Mouse (Mus musculus) MN1 (cell line): ENCODE results near the gene Hnrnpr.
A peak's percentile ranks its signal among the peaks of the same experiment; 100 is the strongest.

ENCODE experiments used
- DNase-seq: peaks from one replicate; pipeline ENCODE4 v3.0.0-alpha.2; 2016; ENCODE audit warnings: low spot score

The Hnrnpr gene

DNA sequence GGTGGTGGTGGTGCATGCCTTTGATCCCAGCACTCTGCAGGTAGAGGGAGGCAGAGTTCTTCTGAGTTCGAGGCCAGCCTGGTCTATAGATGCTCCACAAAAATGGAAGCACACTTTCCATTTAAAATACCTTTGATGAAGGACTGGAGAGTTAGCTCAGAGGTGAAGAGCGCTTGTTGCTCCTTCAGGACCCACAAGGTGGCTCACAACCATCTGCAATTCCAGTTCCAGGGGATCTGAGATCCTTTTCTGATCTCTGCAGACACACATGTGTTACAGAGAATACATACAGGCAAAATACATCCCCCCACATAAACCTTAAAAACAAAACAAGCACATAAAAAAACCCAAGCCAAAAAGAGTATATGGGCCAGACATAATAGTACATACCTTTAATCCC is 2.4 kb upstream of the Hnrnpr start:
- peak; percentile 44 for DNase-seq

- DNase-seq: peak; percentile 81
Observed at GRCm38 (mm10) chr4:136309780-136310179, 962 bp upstream of the Hnrnpr start.

DNA sequence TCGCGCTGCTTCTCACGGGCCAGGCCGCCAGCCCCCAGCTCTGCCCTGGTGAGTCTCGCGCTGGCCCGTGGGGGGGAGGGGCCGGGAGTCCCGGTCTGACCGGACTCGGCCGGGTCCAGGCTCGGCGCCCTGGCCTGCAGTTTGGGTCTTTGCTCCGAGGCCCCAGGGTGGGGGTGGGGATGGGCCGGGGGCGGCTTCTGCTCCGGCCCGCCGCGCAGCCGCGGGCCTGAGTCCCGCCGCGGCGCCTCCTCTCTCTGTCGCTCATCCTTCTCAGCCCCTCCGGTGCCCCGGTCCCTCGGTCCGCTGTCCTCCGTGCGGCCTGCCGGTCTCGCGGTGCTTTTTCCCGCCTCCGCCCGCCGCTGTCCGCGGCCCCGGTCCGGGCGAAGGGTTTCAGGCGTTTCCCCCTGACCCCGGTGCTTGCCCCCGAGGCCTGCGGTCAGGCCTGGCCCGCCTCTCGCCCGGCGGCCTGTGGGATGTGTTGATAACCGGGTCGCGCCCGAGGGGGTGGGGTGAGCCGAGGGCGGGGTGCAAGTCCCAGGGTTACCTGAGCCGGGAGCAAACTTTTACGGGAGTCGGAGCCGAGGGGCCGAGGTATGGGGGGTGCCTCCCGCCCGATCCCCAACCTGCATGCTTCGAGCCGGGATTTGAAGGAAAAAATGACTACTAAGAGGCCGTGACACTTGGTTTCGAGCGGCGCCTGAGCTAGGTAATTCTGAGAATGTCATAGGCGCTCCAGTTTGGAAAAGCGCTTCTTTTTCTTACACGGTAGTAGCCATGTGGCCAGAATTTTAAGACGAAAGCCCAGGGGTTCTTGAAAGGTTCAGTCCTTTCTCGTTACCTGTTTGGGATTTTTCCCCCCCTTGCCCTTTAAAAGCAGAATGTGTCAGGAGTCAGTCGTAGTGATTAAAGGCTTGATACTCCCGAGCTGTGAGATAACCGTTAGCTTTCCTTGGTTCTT is 579 bp downstream of the Hnrnpr start:
- peak; percentile 55 for DNase-seq

DNA sequence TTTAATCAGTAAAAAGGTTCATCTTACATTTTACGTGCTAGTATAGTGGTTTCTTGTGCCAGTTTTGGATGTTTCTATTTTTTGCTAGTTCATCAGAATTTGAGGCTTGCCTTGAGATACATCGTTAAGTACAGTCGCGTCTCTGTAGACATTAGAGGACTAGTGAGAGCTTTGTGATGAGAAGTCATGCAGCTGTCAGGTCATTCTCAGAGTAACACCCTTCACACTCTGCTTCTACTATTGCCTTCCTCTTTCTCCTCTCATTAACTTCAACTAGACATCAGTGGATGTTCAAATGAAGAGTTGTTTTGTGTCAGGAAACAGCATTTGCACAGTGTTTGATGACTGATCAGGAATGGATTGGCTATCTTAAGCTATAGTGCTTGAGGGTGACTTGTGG is 1.9 kb downstream of the Hnrnpr start:
- no peak for DNase-seq

DNA sequence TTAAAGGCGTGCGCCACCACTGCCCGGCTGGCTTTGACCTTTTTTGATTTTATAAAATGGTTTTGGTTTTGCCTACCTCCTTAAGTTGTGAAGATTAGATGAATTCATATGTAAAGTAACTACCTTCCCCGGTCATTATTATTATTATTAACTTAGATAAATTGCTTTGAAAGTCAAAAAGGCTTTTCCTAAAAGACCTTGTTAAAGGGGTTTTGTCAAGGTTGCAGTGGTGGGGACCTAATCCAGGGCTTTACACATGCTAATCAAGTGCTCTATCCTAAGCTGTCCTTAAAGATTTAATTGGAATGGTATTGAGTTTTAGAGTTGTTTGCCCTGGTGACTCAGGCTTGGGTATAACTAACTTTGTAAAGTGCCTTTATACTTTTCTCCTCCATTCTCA is 6.9 kb downstream of the Hnrnpr start:
- DNase-seq: no peak

DNA sequence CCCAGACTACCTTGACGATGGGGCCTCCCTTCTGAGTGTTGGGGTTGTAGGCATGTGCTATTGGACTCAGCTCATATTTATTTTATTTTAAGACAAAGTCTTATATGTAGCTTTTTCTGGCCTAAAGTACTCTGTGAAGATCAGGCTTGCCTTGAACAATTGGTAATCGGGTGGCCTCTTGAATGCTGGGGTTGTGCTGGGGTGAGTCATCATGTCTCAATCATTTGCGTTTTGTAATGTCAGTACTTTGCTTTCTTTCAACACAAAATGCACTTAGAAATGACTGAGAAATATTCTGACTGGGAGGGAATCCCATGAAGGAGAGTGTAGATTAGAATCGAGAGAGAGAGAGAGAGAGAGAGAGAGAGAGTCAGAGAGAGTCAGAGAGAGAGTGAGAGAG is 9.3 kb downstream of the Hnrnpr start:
- DNase-seq: no peak

DNA sequence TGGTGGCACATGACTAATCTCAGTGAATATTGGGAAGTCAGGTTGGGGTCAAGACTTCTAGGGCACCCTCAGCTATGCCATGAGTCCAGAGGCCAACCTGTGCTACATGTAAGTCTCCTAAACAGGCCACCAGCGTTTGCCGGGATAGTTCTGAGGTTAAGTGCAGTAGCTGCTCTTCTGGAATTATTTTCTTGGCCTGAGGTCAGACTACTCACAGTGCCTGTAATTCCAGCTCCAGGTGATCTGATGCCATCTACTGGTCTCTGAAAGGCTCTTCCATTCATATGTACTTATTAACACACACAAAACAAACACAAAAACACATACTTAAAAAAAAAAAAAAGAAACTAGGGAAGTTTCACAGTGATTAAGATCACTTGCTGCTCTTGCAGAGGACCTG is 13.5 kb downstream of the Hnrnpr start:
- peak; percentile 66 for DNase-seq

GRCm38 (mm10) chr4:136327238-136327637 is 16.5 kb downstream of the Hnrnpr start:
- DNase-seq: no peak

- no peak for DNase-seq
Observed at GRCm38 (mm10) chr4:136328115-136328514, 17.4 kb downstream of the Hnrnpr start.

DNA sequence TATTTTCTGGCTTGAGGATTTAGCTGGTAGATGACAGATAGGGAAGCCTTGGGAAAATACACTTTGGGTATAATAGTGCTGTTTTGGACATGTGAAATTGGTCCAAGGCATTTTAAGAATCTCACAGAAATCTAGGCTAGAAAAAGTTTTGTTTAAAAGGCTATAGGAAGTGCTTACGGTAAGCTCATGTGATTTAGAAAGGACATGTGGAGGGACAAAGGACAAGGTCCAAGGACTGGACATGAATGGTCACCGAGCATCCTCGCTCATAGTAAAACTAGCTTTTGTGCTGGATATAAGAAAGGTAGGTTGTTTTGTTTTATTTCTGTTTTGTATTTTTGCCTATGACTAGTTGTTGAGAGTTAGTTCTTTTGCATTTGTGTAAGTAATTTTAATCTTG is 21.0 kb downstream of the Hnrnpr start:
- DNase-seq: no peak

DNA sequence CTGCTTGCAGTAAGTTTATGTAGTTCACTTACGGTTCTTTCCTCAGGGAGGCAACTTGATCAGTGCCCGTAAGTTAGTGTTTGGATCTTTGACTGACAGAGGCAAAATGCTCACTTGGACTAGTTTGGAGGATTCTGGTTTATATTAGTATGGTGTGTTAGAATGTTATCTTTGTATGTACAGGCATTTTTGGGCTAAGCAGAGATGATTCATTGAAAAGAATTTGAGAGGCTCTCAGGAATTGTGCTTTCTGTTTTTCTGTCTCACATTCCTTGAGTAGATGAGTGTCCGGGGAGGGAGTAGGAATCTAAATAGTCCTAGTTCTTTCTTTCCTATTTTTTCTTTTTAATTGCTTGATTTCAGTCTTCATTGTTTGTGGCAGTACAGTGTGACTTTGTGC is 22.4 kb downstream of the Hnrnpr start:
- no peak for DNase-seq

DNA sequence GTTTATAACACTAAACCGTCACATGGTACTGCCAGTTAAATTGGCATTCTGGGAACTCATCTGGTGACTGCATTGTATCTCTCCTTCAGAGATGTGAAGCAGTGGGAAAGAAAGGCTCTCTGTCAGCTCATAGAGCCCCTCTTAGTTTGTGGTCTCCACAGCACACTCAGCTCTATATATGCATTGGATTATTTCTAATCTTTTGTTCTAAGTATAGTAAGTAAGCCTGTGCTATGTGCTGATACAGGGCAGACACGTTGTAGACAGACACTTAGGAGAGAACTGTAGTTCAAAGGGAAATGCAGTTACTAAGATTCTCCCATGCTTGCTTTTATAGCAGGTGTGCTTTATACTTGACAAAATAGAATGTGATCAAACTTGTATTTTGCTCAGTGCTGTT is 24.3 kb downstream of the Hnrnpr start:
- DNase-seq: no peak

DNA sequence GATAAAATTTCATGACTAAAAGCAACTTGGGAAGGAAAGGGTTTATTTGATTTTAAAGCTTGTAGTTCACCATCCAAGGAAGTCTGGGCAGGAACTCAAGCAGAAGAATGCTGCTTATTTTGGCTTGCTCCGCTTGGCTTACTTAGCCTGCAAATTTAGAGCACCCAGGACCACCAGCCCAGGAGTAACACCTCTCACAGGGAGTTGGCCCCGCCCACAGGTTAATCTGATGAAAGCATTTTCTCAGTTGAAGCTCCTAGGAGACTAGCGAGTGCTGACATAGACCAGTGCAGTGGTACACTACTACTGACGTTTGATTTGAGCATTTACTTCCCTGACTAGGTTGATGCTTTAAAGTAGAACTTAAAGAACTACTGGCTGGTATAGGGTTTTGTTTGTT is 26.4 kb downstream of the Hnrnpr start:
- DNase-seq: no peak

- DNase-seq: no peak
Observed at GRCm38 (mm10) chr4:136349616-136350015, 38.9 kb downstream of the Hnrnpr start.

DNA sequence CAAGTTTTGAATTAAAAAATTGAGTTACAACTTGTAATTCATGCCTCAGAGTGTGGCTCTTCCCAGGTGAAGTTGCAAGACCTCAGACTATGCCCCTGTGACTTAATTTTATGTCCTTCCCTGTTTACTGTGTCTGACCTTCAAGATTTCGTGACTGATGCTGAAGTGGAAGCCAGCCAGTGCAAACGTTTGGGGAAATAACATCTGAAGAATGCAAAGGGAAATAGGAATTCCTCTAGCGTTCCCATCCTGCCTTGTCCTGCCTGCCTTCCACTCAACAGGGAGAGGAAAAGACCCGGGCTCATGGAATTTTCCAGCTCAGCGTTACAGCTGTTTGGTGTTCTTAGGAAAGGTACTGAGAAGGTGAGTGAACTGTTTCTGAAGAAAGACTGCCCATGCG is 46.3 kb downstream of the Hnrnpr start:
- DNase-seq: no peak

- DNase-seq: no peak
Observed at GRCm38 (mm10) chr4:136357429-136357828, 46.7 kb downstream of the Hnrnpr start.

- no peak for DNase-seq
Observed at GRCm38 (mm10) chr4:136367856-136368255, 57.1 kb downstream of the Hnrnpr start.

DNA sequence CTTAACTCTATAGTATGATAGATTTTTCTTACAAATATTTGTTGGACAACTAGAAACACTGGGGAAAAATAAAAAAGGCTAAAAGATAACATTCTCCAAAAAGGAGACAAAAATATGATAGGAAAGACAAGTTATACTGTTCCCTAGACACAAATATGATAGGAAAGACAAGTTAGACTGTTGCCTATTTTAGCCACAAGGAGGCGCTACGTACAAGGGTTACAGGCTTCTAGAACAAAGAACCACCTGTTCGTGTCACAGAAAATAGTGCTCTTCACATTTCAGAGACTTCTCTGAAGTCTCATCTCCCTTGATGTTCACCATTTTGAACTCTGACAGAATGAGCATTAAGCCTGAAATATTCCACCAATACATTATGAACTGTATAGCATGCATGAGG is 59.0 kb downstream of the Hnrnpr start:
- peak; percentile 83 for DNase-seq

DNA sequence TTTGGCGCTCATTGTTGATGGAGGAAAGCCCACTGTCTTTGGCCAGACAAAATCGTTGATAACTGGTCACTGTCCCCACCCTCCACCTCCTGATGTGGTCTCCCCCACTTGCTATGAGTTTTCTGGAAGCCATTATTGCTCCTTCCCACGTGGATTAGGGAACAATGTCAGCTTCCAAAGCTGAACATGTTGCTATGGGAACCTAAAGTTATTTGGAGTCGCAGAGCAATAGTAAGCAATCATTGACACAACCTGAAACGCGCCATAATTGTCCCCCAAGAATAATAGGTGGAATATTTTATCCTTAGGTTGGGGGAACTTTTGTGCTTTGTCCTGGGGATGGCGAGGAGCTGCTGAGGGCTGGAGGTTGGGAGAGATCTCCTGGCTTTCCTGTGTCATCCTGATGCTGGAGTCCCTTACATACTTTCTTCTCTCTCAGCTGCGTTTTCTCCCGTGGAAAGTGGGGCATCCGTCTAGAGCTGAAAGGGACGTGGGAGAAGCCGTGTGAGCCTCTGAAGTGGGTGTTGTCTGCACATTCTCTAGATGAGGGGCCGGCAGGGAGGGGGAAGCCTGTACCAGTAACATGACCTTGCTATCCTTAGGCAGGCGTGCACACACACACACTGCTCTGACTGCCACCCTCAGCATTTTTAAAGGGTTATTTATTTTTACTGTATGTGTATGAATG is 62.9 kb downstream of the Hnrnpr start:
- no peak for DNase-seq

- no peak for DNase-seq
Observed at GRCm38 (mm10) chr4:136377001-136377400, 66.3 kb downstream of the Hnrnpr start.

- no peak for DNase-seq
Observed at GRCm38 (mm10) chr4:136383052-136383451, 72.3 kb downstream of the Hnrnpr start.

DNA sequence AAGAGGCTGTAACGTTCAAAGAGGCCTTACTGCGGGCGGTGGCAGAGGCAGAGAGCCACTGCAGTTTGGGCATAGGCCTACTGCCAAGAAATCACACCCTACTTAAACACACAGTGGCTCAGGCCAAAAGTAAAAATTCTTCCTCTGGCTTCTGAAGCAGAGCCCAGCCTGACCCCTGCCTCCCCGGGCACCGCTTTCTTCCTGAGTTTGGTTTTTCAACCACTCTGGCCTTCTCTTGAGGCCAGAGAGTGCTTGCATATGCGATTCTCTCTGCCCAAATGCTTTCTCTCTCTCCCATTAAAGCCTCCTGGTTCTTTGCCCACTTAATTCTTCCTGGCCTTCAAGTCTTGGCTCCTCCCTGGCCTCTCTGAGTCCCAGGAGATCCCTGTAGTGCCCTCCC is 73.1 kb downstream of the Hnrnpr start:
- no peak for DNase-seq

DNA sequence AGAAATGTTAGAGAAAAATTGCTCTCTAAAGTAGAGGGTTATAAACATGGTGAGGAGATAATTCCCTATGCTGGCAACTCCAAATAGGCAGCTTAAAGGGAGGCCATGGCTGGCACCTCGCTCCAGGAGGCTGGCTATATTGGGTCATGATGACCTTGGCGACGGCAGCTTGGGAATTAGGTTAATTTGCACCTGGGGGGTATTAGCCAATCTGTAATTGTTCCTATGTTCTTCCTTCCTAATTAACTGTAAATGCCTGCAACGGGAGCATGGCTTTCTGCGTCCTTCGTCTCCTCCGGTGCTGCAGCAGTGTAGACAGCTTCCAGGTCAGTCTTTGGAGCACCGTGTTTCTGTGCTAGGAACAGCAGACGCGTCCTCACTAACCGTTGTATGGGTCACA is 76.5 kb downstream of the Hnrnpr start:
- DNase-seq: no peak
